Mouse (Mus musculus) CH12.LX (cell line): ENCODE data around the gene Mycn. TPM values are rescaled to one million over a fixed set of nuclear protein-coding genes. Genes with fewer than 3 reads are reported as not detected.

Source experiments
- DNase-seq: peaks from one replicate; pipeline ENCODE4 v3.0.0-alpha.2; 2013; ENCODE audit errors: extremely low read depth
- H3K27ac ChIP-seq: 2 replicates; pipeline ENCODE4 v1.5.1; 2012; ENCODE audit warnings: low read depth, mild to moderate bottlenecking, control low read depth, moderate library complexity; ENCODE audit not compliant: insufficient read depth
- H3K27me3 ChIP-seq: replicated peaks from 2 replicates; pipeline ENCODE3; 2012; ENCODE audit warnings: inconsistent platforms
- H3K36me3 ChIP-seq, 2 experiments: replicated peaks in 1 of 2; 2 replicates each; pipeline versions ENCODE3 to v1.6.1; 2012; ENCODE audit warnings: inconsistent platforms in 1 of 2, low read length in 1 of 2, mild to moderate bottlenecking in 1 of 2, mixed read lengths in 1 of 2, moderate library complexity in 1 of 2; ENCODE audit not compliant: control insufficient read depth in 1 of 2, insufficient read depth in 1 of 2
- H3K4me1 ChIP-seq, 2 experiments: 2 replicates each; pipeline ENCODE4 v1.6.1; 2012; ENCODE audit warnings: inconsistent platforms in 1 of 2, moderate library complexity in 1 of 2; ENCODE audit not compliant: insufficient read depth in 2 of 2, control insufficient read depth in 1 of 2
- H3K4me2 ChIP-seq: 2 replicates; pipeline ENCODE4 v1.6.1; 2012; ENCODE audit warnings: low read depth, mild to moderate bottlenecking, control low read depth; ENCODE audit not compliant: poor library complexity, insufficient read depth, severe bottlenecking
- H3K4me3 ChIP-seq, 3 experiments: fragments of 150-350 bp in 1 of 3; sonication (generic) in 1 of 3; replicated peaks in 1 of 3; 2 replicates each; pipeline versions ENCODE3 to v1.5.1; 2011 to 2012; ENCODE audit warnings: low read depth in 2 of 3, low read length in 2 of 3, mild to moderate bottlenecking in 2 of 3, moderate library complexity in 2 of 3, control low read depth in 1 of 3, improper control_type of control experiment in 1 of 3, inconsistent platforms in 1 of 3, mixed read lengths in 1 of 3; ENCODE audit not compliant: poor library complexity in 1 of 3
- H3K79me2 ChIP-seq: replicated peaks from 2 replicates; pipeline ENCODE4 v1.6.1; 2012; ENCODE audit warnings: mild to moderate bottlenecking, moderate library complexity; ENCODE audit not compliant: control insufficient read depth, poor library complexity, insufficient read depth, severe bottlenecking; ENCODE audit errors: extremely low read depth
- H3K9ac ChIP-seq: 2 replicates; pipeline ENCODE4 v1.6.1; 2012; ENCODE audit warnings: low read depth, mild to moderate bottlenecking, control low read depth, moderate library complexity; ENCODE audit not compliant: insufficient read depth
- H3K9me3 ChIP-seq: replicated peaks from 2 replicates; pipeline ENCODE3; 2012; ENCODE audit warnings: low read length, inconsistent platforms, mixed read lengths
- CHD1 ChIP-seq: IDR thresholded peaks from 2 replicates; pipeline ENCODE4 v1.6.1; 2012; ENCODE audit warnings: low read depth, low read length, improper control_type of control experiment, inconsistent platforms
- CHD2 ChIP-seq: IDR thresholded peaks from 2 replicates; pipeline ENCODE4 v1.6.1; 2011; ENCODE audit warnings: low read length, improper control_type of control experiment
- E2F4 ChIP-seq: IDR thresholded peaks from 2 replicates; pipeline ENCODE4 v1.6.1; 2011; ENCODE audit warnings: low read depth, low read length, improper control_type of control experiment; ENCODE audit not compliant: insufficient replicate concordance
- KAT2A ChIP-seq: IDR thresholded peaks from 2 replicates; pipeline ENCODE4 v1.6.1; 2012; ENCODE audit warnings: low read length, improper control_type of control experiment, inconsistent platforms; ENCODE audit not compliant: insufficient replicate concordance
- MAFK ChIP-seq: IDR thresholded peaks from 2 replicates; pipeline ENCODE4 v1.6.1; 2011; ENCODE audit warnings: low read length, improper control_type of control experiment; ENCODE audit not compliant: insufficient replicate concordance
- MEF2A ChIP-seq: IDR thresholded peaks from 2 replicates; pipeline ENCODE4 v1.6.1; 2014; ENCODE audit warnings: low read depth, mild to moderate bottlenecking, inconsistent platforms, low read length, improper control_type of control experiment, borderline replicate concordance
- PAX5 ChIP-seq: IDR thresholded peaks from 2 replicates; pipeline ENCODE4 v1.6.1; 2012; ENCODE audit warnings: low read length, inconsistent platforms, mixed read lengths
- POLR2A ChIP-seq: IDR thresholded peaks from 2 replicates; pipeline ENCODE4 v1.6.1; 2011; ENCODE audit warnings: low read depth, mild to moderate bottlenecking, improper control_type of control experiment, low read length
- TBP ChIP-seq: conservative IDR thresholded peaks from 2 replicates; pipeline ENCODE4 v1.6.1; 2011; ENCODE audit warnings: low read depth, low read length, improper control_type of control experiment
- TCF12 ChIP-seq: IDR thresholded peaks from 2 replicates; pipeline ENCODE4 v1.6.1; 2014; ENCODE audit warnings: low read depth, mild to moderate bottlenecking, inconsistent platforms, low read length, improper control_type of control experiment
- USF1 ChIP-seq: IDR thresholded peaks from 2 replicates; pipeline ENCODE4 v1.6.1; 2014; ENCODE audit warnings: low read depth, mild to moderate bottlenecking, inconsistent platforms, low read length, improper control_type of control experiment
- ZKSCAN1 ChIP-seq: IDR thresholded peaks from 2 replicates; pipeline ENCODE4 v1.6.1; 2012; ENCODE audit warnings: low read depth, inconsistent platforms, low read length, improper control_type of control experiment, borderline replicate concordance
- ZMIZ1 ChIP-seq: IDR thresholded peaks from 2 replicates; pipeline ENCODE4 v1.6.1; 2012; ENCODE audit warnings: low read depth, mild to moderate bottlenecking, inconsistent platforms, low read length, improper control_type of control experiment
- dilution Hi-C: fragments of 300-500 bp; cut with MboI; formaldehyde crosslinking; loops from 2 replicates; pipeline ENCODE4 v1.14.3; 2020; ENCODE audit warnings: low sequenced_read_pairs; ENCODE audit not compliant: extremely low pct_unique_long_range_greater_than_20kb, extremely low pct_ligation_motif_present
- in situ Hi-C: fragments of 300-500 bp; cut with MboI; formaldehyde crosslinking; loops from 3 replicates; pipeline ENCODE4 v1.14.3; 2019; ENCODE audit warnings: low sequenced_read_pairs, low pct_ligation_motif_present, low pct_unique_long_range_greater_than_20kb, mixed read lengths
- polyA plus RNA-seq: library from polyadenylated mRNA; unstranded; fragments of >175 nt; gene quantifications from 2 replicates; pipeline ENCODE4 v1.2.1, GENCODE M21; 2012; ENCODE audit warnings: low read depth; ENCODE audit not compliant: insufficient read length
- total RNA-seq, 2 experiments: library from RNA; depleted of rRNA; stranded (reverse); fragments of 300-350 nt in 1 of 2; fragments of >200 nt in 1 of 2; gene quantifications; 2 replicates each; pipeline ENCODE4 v1.2.3; 2012 to 2014

Mycn gene
- total and polyA plus RNA-seq, 3 experiments = not detected

DNA sequence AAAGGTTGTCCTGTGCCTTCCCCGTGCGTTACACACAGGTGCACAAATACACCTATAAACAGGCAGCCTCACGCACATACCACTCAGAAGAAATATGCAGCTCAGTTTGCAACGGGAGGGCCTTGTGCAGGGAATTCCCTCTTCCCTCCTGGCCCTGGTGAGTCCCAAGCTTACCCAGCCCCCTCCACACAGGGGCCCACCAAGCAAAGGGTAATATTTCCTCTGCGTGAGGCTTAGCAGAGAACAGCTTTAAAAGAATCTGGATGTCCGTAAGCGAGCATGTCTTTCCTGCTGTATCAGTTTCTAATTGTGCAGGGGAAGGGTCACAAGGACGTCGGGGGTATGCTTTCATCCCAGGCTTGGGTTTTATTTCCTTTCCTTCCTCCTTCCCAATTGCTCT, 25.4 kb downstream of the Mycn start:
- Histone ChIP-seq H3K9me3 (no peaks in the 10 kb centered on the region), H3K79me2 (no peaks in the 10 kb centered on the region), H3K4me1 (no peaks in the 10 kb centered on the region), H3K27ac (no peak overlapping the region), H3K27me3 (no peaks in the 10 kb centered on the region), H3K9ac (no peak overlapping the region), H3K4me2 (no peak overlapping the region), H3K36me3 (no peaks in the 10 kb centered on the region), H3K4me3 (no peak overlapping the region)
- in situ Hi-C loops = no loop called here
- dilution Hi-C loops = no loop called here
- TF ChIP-seq POLR2A = no peak
- no peak for TF ChIP-seq TCF12
- no peak for TF ChIP-seq KAT2A
- TF ChIP-seq ZMIZ1 = no peak
- TF ChIP-seq ZKSCAN1 = no peak
- no peak for TF ChIP-seq USF1
- no peak for TF ChIP-seq MEF2A
- DNase-seq = no peak

DNA sequence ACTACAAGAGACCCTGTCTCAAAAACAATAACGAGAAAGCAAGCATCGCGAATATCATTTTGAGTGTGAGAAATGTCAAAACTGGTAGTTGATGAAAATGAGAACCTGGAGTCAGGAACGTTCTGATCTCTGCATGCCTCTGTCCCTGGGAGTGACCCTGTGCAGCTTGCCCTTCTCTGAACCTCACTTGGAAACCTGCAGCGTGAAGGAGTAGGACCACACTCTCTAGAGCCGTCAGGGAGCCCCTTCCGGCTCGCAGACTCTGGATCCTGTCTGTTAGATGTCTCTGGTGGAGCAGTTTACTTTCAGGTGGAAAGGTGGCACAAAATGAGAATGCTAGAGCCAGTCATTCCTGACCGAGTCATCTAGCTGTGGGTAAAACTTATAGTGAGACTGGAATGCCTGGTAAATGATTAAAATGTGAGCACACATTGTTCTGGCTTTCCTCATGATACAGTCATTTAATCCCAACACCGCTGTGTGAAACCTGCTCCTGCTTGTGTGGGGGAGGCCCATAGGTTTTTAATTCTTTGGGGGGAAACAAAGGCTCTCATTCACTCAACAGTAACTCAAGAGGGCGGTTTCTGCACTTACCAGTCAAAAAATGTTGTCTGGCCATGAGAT, 31.2 kb downstream of the Mycn start:
- H3K4me3 ChIP-seq = no peak overlapping the region
- dilution Hi-C loops = no loop called here
- no peak for DNase-seq
- no peaks in the 10 kb centered on the region for H3K79me2 ChIP-seq
- H3K36me3 ChIP-seq = no peaks in the 10 kb centered on the region
- TF ChIP-seq CHD2 (no peak), TCF12 (no peak), E2F4 (no peak), CHD1 (no peak), MAFK (no peak)
- no peak overlapping the region for H3K27ac ChIP-seq
- no peaks in the 10 kb centered on the region for H3K4me1 ChIP-seq
- in situ Hi-C loops = no loop called here
- no peak overlapping the region for H3K9ac ChIP-seq
- H3K4me2 ChIP-seq = no peak overlapping the region
- H3K27me3 ChIP-seq = no peaks in the 10 kb centered on the region
- H3K9me3 ChIP-seq = no peaks in the 10 kb centered on the region

DNA sequence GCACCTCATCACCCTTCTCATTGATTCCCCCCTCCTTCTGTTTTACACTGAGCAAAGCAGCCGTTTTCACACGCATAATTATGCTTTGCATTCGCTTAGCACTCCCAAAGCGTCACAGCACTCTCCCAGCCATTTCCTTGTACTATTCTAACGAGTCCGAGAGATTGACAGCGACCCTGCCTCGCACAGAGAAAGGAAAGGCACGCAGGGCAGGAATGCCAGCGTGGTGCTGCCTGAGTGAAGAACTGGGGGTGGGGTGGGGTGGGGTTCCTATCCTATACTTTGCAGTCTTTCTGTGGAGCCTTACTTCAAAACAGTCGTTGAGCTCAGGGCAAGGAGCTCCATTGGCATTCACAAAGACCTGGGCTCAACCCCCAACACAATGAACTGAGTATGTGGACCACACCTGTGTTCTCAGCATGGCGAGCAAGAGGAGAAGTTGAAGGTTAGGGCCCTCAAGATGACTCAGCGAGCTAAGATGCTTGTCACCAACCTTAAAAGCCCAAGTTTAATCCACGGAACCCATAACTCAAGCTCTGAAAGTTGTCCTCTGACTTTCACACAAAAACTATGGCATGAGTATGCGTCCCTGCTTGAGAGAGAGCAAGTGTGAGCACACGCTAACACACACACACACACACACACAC, 32.0 kb downstream of the Mycn start:
- Histone ChIP-seq H3K9me3 (no peaks in the 10 kb centered on the region), H3K4me2 (no peak overlapping the region), H3K4me1 (no peaks in the 10 kb centered on the region), H3K27me3 (no peaks in the 10 kb centered on the region), H3K4me3 (no peak overlapping the region), H3K9ac (no peak overlapping the region), H3K79me2 (no peaks in the 10 kb centered on the region), H3K36me3 (no peaks in the 10 kb centered on the region), H3K27ac (no peak overlapping the region)
- TF ChIP-seq TBP (no peak), PAX5 (no peak)
- DNase-seq = no peak
- in situ Hi-C loops (no loop called here), dilution Hi-C loops (no loop called here)
